Mouse (Mus musculus): Measurements from ENCODE around the gene Vrk1.

GRCm38 (mm10) chr12:105992756-105993155 lies 17.3 kb upstream of the Vrk1 start:
- TF ChIP-seq CTCF (IDR thresholded peaks at IDR 0.05; ENCODE audit: low read depth) (no peak), EP300 (IDR thresholded peaks at IDR 0.05; ENCODE audit: low read depth) (no peak)

Data from liver, embryonic 14.5 days (tissue).